Mouse (Mus musculus): ENCODE measurements around the gene Zfpm1.
A peak's percentile ranks its signal among the peaks of the same experiment; 100 is the strongest.

The Zfpm1 gene

DNA sequence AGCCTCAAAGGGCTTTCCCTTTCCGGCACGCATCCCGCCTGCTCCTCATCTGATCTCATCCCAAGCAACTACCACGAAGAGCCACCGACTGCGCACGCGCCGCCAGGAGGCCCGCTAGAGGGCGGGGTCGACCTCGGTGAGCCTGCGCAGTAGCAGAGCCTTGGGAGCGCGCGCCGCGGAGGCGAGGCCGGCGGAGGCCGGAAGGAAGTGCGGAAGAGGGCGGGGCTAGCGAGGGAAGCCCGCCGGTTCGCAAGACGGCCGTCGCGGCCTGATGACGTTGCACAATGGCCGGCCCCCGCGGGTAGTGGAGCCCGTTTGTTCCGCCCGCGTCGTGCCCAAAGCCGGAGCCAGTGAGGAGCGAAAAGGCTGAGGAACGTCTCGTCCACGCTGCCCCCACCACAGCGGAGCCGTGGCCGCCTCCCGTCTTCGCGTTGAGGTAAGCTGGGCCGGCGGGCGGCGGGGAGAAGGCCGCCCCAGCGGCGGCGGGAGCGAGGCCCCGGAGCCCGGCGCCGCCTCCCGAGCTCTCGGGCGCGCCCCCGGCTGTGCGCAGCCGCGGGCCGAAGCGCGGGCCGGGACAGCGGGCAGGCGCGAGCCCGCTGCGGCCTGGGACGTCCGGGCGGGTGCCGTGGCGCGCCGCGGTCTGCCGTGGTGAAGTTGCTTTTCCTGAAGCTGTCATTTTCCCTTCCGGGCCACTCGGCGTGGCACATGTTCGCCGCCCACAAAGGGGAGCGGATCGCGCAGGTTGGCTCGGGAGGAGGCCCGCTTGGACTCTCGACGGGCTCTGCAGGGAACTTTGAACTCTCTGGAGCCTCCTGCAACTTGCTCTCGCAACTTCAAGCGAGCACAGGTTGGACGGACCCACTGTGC lies 94.7 kb downstream of the Zfpm1 start, which contains the start of gene Zc3h18:
TSS of gene Zc3h18 (plus strand) at position 245 of the 867 bp plus-strand sequence.
- peak; percentile 99 to 100 for DNase-seq (ENCODE audit: low spot score in 2 of 2)

DNA sequence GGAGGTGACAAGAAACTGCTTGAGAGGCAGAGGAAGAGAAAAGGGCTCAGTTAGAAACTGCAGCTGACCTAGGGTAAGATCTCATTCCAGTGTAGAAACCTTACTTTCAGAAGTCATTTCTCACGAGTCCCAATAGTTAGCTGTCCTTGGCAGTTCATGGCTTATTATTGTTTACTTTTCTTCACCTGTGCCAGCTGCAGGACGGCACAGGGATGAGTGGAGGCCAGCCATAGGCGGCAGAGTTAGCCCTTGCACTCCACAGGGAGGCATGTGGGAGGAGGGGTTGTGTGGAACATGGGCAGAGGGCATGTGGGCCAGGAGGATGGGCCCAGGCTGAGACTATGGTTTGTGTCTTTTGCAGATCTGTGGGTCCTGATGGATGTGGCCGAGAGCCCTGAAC lies 101.1 kb downstream of the Zfpm1 start:
- DNase-seq (ENCODE audit: low spot score in 2 of 2), result no peak

All from spleen, postnatal 4 days (tissue).